Mouse (Mus musculus) E14TG2a.4 (cell line): ENCODE measurements at regions not wholly inside any gene's neighbourhood (a gene's known extent, or its start where the extent isn't known, plus 50 kb on each side); places are given as distances from the start of the nearest gene placed in this dataset.
"Not testable (repeated sequence)": the region's sequence is repeated elsewhere in the genome, so short reads cannot be mapped to it uniquely, and the experiment has no call there.

Experiments used
- H3K27me3 ChIP-seq: 2 replicates; pipeline ENCODE4 v1.6.1; 2014; ENCODE audit warnings: low read length, control low read depth; ENCODE audit not compliant: insufficient read depth
- H3K36me3 ChIP-seq: 2 replicates; pipeline ENCODE4 v1.6.1; 2014; ENCODE audit warnings: low read length, control low read depth; ENCODE audit not compliant: insufficient read depth
- H3K4me1 ChIP-seq: replicated peaks from 2 replicates; pipeline ENCODE4 v1.6.1; 2014; ENCODE audit warnings: low read depth, low read length, control low read depth
- H3K4me3 ChIP-seq: replicated peaks from 2 replicates; pipeline ENCODE4 v1.5.1; 2014; ENCODE audit warnings: mild to moderate bottlenecking, low read length
- H3K9me3 ChIP-seq: 2 replicates; pipeline ENCODE4 v1.6.1; 2014; ENCODE audit warnings: low read length, control low read depth
- CTCF ChIP-seq: conservative IDR thresholded peaks from 2 replicates; pipeline ENCODE4 v1.5.1; 2014; ENCODE audit warnings: low read length
- NANOG ChIP-seq: IDR thresholded peaks from 2 replicates; pipeline ENCODE4 v1.6.1; 2014; ENCODE audit warnings: borderline replicate concordance, low read length, mixed read lengths
- POU5F1 ChIP-seq: IDR thresholded peaks from 2 replicates; pipeline ENCODE4 v1.6.1; 2014; ENCODE audit warnings: low read length, borderline replicate concordance

- H3K27me3 ChIP-seq = no peaks in the 10 kb centered on the region
- TF ChIP-seq NANOG (no peak), CTCF (no peak), POU5F1 (no peak)
- no peak overlapping the region for H3K4me3 ChIP-seq
- no peaks in the 10 kb centered on the region for H3K4me1 ChIP-seq
- H3K9me3 ChIP-seq = no peaks in the 10 kb centered on the region
- H3K36me3 ChIP-seq = no peaks in the 10 kb centered on the region
These were observed 110.9 kb upstream of the Klf3 start for GRCm38 (mm10) chr5:64692335-64692734.

GRCm38 (mm10) chr5:64693616-64694015, 109.6 kb upstream of the Klf3 start:
- Histone ChIP-seq H3K9me3 (peaks cover 3% of the 10 kb centered on the region; the same call in 1 of the 2 replicates), H3K27me3 (no peaks in the 10 kb centered on the region), H3K36me3 (no peaks in the 10 kb centered on the region), H3K4me3 (no peak overlapping the region), H3K4me1 (peaks cover 4% of the 10 kb centered on the region)
- TF ChIP-seq CTCF (no peak), NANOG (no peak), POU5F1 (no peak)

GRCm38 (mm10) chr5:64694606-64695005, 108.6 kb upstream of the Klf3 start:
- TF ChIP-seq POU5F1 (no peak), CTCF (no peak), NANOG (no peak)
- Histone ChIP-seq H3K36me3 (no peaks in the 10 kb centered on the region), H3K4me3 (no peak overlapping the region), H3K27me3 (no peaks in the 10 kb centered on the region), H3K9me3 (peaks cover 11% of the 10 kb centered on the region), H3K4me1 (peaks cover 9% of the 10 kb centered on the region)

GRCm38 (mm10) chr5:64696099-64696498, 107.1 kb upstream of the Klf3 start:
- H3K4me1 ChIP-seq = peaks cover 24% of the 10 kb centered on the region
- H3K9me3 ChIP-seq = peaks cover 11% of the 10 kb centered on the region
- TF ChIP-seq NANOG = no peak
- TF ChIP-seq CTCF = no peak
- no peak for TF ChIP-seq POU5F1
- no peaks in the 10 kb centered on the region for H3K36me3 ChIP-seq
- H3K4me3 ChIP-seq = no peak overlapping the region
- H3K27me3 ChIP-seq = no peaks in the 10 kb centered on the region

DNA sequence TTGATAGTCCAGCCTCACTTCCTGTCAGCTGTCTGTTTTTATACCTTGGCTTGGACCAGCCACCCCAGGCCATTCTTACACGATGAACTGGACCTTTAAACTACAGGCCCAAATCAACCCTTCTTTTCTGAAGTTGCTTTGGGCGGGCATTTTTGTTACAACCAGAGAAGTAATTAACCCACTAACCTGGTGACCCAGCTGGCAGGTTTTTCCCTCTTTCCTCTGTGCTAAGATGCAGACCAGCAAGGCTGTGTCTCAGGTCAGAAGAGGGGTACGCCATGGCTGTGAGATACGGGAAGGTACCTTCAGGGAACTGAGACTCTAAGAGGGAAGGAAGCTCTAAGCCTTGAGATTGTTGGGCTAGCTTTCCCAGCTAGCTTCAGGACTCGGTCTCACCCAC, 105.7 kb upstream of the Klf3 start:
- H3K4me3 ChIP-seq = no peak overlapping the region
- H3K9me3 ChIP-seq = peaks cover 11% of the 10 kb centered on the region
- TF ChIP-seq POU5F1 = no peak
- TF ChIP-seq CTCF = no peak
- TF ChIP-seq NANOG = no peak
- H3K4me1 ChIP-seq = peaks cover 37% of the 10 kb centered on the region
- H3K36me3 ChIP-seq = no peaks in the 10 kb centered on the region
- H3K27me3 ChIP-seq = no peaks in the 10 kb centered on the region

DNA sequence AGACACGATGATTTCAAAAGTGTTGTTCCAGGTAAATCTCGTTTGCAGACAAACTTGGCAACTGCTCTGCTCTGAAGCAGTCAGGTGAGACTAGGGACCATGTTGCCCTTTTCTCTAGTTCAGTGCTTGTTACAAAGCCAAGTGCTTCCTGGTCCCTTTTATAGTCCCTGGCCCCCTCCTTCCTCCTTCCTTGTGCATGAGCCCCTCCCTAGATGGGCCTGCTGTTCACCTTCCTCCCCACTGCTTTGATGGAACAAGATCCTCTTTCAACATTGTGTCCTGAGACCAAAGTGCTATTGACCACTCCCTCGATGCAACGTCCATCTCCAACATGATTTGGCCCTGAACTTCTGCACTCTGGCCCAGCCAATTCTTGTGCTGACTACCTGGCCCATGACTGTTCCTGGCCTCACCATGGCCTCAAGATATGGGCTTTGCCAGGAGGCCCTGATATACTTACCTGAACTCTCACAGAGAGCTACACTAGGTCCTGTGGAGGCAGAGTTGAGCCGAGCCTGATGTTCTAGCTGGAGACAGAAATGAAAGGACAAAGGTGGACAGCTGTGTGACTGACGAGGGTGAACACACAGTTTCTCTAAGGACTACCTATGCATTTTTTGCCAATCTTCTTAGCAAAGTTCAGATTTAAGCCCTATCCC, 104.6 kb upstream of the Klf3 start:
- H3K36me3 ChIP-seq = no peaks in the 10 kb centered on the region
- no peaks in the 10 kb centered on the region for H3K27me3 ChIP-seq
- H3K4me1 ChIP-seq = peaks cover 48% of the 10 kb centered on the region
- H3K4me3 ChIP-seq = no peak overlapping the region
- no peak for TF ChIP-seq POU5F1
- TF ChIP-seq CTCF = no peak
- no peak for TF ChIP-seq NANOG
- peaks cover 11% of the 10 kb centered on the region for H3K9me3 ChIP-seq

GRCm38 (mm10) chr5:64700030-64700429, 103.2 kb upstream of the Klf3 start:
- Histone ChIP-seq H3K4me1 (peaks cover 62% of the 10 kb centered on the region), H3K36me3 (no peaks in the 10 kb centered on the region), H3K4me3 (no peak overlapping the region), H3K27me3 (no peaks in the 10 kb centered on the region), H3K9me3 (peaks cover 11% of the 10 kb centered on the region)
- TF ChIP-seq POU5F1 (no peak), NANOG (no peak), CTCF (no peak)

- Histone ChIP-seq H3K4me1 (peaks cover 71% of the 10 kb centered on the region), H3K27me3 (no peaks in the 10 kb centered on the region), H3K36me3 (no peaks in the 10 kb centered on the region), H3K9me3 (peaks cover 11% of the 10 kb centered on the region), H3K4me3 (peak overlapping the region; percentile 50)
- TF ChIP-seq CTCF (no peak), NANOG (no peak), POU5F1 (peak; percentile 58; the same call in 1 of the 2 replicates)
These were observed 101.9 kb upstream of the Klf3 start for GRCm38 (mm10) chr5:64701219-64701779.

DNA sequence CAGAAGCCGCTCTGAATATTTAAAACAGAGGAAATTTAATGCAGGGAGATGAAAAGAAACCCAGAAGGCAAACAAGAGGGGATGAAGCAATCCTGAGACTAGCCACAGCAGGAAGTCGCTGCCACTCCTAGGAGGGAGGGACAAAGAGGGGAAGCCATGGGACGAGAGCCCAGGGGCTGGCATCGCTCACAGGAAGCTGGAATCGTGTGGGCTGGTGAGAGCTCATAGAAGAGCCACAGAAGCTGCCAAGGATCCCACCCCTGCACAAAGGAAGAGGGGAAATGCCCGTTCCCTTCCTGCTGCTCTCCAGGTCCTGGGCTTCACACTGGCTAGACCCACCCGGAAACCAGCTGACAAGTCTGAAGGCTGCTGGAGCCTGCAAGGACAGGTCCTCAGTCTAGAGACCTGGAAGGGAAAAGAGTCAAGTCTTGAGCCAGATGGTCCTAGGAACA, 101.4 kb upstream of the Klf3 start:
- no peaks in the 10 kb centered on the region for H3K27me3 ChIP-seq

DNA sequence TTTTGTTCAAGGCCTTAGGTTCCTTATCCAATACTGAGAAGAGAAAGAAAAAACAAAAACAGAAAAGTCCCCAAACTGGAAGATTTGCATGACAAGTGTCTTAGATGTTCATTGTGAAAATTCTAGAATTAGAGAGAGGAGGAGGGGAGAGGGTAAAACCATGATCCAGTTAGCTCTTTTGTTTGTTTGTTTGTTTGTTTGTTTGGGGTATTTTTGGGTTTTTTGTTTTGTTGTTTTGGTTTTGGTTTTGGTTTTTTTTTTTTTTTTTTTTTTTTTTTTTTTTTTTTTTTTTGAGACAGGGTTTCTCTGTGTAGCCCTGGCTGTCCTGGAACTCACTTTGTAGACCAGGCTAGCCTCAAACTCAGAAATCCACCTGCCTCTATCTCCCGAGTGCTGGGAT, 100.8 kb upstream of the Klf3 start:
- H3K27me3 ChIP-seq, H3K4me3 ChIP-seq, H3K36me3 ChIP-seq: not testable (repeated sequence)
- peaks cover 82% of the 10 kb centered on the region for H3K4me1 ChIP-seq
- peaks cover 11% of the 10 kb centered on the region for H3K9me3 ChIP-seq

More for the DNA sequence above, 101.4 kb upstream of the Klf3 start:
- Histone ChIP-seq H3K4me3 (peak overlapping the region; percentile 50), H3K9me3 (peaks cover 11% of the 10 kb centered on the region), H3K4me1 (peaks cover 76% of the 10 kb centered on the region), H3K36me3 (no peaks in the 10 kb centered on the region)
- TF ChIP-seq POU5F1 (no peak), NANOG (no peak), CTCF (no peak)
